Mouse (Mus musculus) bone marrow, adult 2 months (tissue): ENCODE measurements around the gene Ppp1r13b. TPM values are rescaled to one million over a fixed set of nuclear protein-coding genes. Genes with fewer than 3 reads are reported as not detected.

Experiments
- H3K27ac ChIP-seq: fragments of 200-500 bp; 2 replicates; pipeline ENCODE4 v1.5.1; 2012; ENCODE audit warnings: low read depth, mild to moderate bottlenecking, control low read depth, inconsistent platforms, low read length; ENCODE audit not compliant: control insufficient read depth, poor library complexity, insufficient read depth
- H3K4me1 ChIP-seq: fragments of 200-500 bp; 2 replicates; pipeline ENCODE4 v1.6.1; 2011; ENCODE audit warnings: low read length; ENCODE audit not compliant: control insufficient read depth, insufficient read depth
- H3K4me3 ChIP-seq: fragments of 200-500 bp; replicated peaks from 2 replicates; pipeline ENCODE3; 2011; ENCODE audit warnings: mild to moderate bottlenecking, low read depth, low read length, control low read depth; ENCODE audit not compliant: control insufficient read depth
- CTCF ChIP-seq: fragments of 200-500 bp; IDR thresholded peaks from 2 replicates; pipeline ENCODE4 v1.5.1; 2011; ENCODE audit warnings: low read length, control low read depth; ENCODE audit not compliant: control insufficient read depth, insufficient read depth
- POLR2A ChIP-seq: fragments of 200-500 bp; IDR thresholded peaks from 2 replicates; pipeline ENCODE4 v1.6.1; 2011; ENCODE audit warnings: low read depth, mild to moderate bottlenecking, control low read depth, low read length, borderline replicate concordance; ENCODE audit not compliant: control insufficient read depth
- WGBS: fragments of 180-500 bp; shearing (Covaris S2); methylation state at CpG from one replicate; pipeline ENCODE4 v1.1.7; 2018; 5-methylcytosine and 5-hydroxymethylcytosine counted together
- polyA plus RNA-seq: library from polyadenylated mRNA; stranded (reverse); fragments of >200 nt; gene quantifications from 2 replicates; pipeline ENCODE4 v1.2.4, GENCODE M21; 2011; ENCODE audit warnings: low replicate concordance; ENCODE audit not compliant: missing spikeins, insufficient read depth, insufficient read length

The Ppp1r13b gene
- polyA plus RNA-seq, 1 experiment, result 10.9 TPM

GRCm38 (mm10) chr12:111943421-111944064, 35.6 kb upstream of the Ppp1r13b start:
- WGBS, result 17% methylated on average over 10 of the region's 10 CpGs
- H3K27ac ChIP-seq, result peak overlapping the region; percentile 24; the same call in 1 of the 2 replicates

GRCm38 (mm10) chr12:111938623-111939177, 30.8 kb upstream of the Ppp1r13b start:
- TF ChIP-seq POLR2A (no peak), CTCF (no peak)
- Histone ChIP-seq H3K4me1 (no peaks in the 10 kb centered on the region), H3K4me3 (no peak overlapping the region), H3K27ac (no peak overlapping the region)
- WGBS, result 45% methylated on average over 1 of the region's 1 CpGs

More at GRCm38 (mm10) chr12:111943421-111944064, 35.6 kb upstream of the Ppp1r13b start:
- TF ChIP-seq POLR2A (peak; percentile 11; the same call in 1 of the 2 replicates), CTCF (no peak)
- Histone ChIP-seq H3K4me3 (peak overlapping the region; percentile 1), H3K4me1 (peaks cover 5% of the 10 kb centered on the region; the same call in 1 of the 2 replicates)

GRCm38 (mm10) chr12:111936706-111937550, 29.0 kb upstream of the Ppp1r13b start:
- WGBS, result 73% methylated on average over 24 of the region's 24 CpGs
- TF ChIP-seq CTCF (no peak), POLR2A (no peak)
- Histone ChIP-seq H3K4me3 (no peak overlapping the region), H3K4me1 (peaks cover 2% of the 10 kb centered on the region), H3K27ac (no peak overlapping the region)

- 73% methylated on average over 2 of the region's 2 CpGs for WGBS
- H3K4me1 ChIP-seq, result peaks cover 4% of the 10 kb centered on the region
- no peak overlapping the region for H3K27ac ChIP-seq
- no peak overlapping the region for H3K4me3 ChIP-seq
- no peak for TF ChIP-seq POLR2A
Measured at GRCm38 (mm10) chr12:111933971-111934370, 26.1 kb upstream of the Ppp1r13b start.

- no peak overlapping the region for H3K27ac ChIP-seq
Measured at GRCm38 (mm10) chr12:111933032-111933704, 25.3 kb upstream of the Ppp1r13b start.

GRCm38 (mm10) chr12:111932513-111932912, 24.6 kb upstream of the Ppp1r13b start:
- Histone ChIP-seq H3K4me1 (peaks cover 4% of the 10 kb centered on the region), H3K27ac (no peak overlapping the region), H3K4me3 (no peak overlapping the region)
- 68% methylated on average over 3 of the region's 3 CpGs for WGBS
- TF ChIP-seq CTCF (no peak), POLR2A (no peak)

More at GRCm38 (mm10) chr12:111933032-111933704, 25.3 kb upstream of the Ppp1r13b start:
- WGBS, result 38% methylated on average over 11 of the region's 11 CpGs
- Histone ChIP-seq H3K4me3 (no peak overlapping the region), H3K4me1 (peaks cover 4% of the 10 kb centered on the region)
- TF ChIP-seq POLR2A (no peak), CTCF (no peak)

GRCm38 (mm10) chr12:111931411-111932025, 23.6 kb upstream of the Ppp1r13b start:
- 87% methylated on average over 9 of the region's 9 CpGs for WGBS
- H3K27ac ChIP-seq, result no peak overlapping the region
- TF ChIP-seq CTCF (no peak), POLR2A (no peak)

More at GRCm38 (mm10) chr12:111931411-111932025, 23.6 kb upstream of the Ppp1r13b start:
- Histone ChIP-seq H3K4me3 (no peak overlapping the region), H3K4me1 (peaks cover 4% of the 10 kb centered on the region)
